Mouse (Mus musculus): Measurements from ENCODE around the gene Prom1. TPM values are rescaled to one million over a fixed set of nuclear protein-coding genes. Genes with fewer than 3 reads are reported as not detected.

Gene Prom1
- polyA plus RNA-seq, 1 experiment from 2014 or later: 43.7 TPM

DNA sequence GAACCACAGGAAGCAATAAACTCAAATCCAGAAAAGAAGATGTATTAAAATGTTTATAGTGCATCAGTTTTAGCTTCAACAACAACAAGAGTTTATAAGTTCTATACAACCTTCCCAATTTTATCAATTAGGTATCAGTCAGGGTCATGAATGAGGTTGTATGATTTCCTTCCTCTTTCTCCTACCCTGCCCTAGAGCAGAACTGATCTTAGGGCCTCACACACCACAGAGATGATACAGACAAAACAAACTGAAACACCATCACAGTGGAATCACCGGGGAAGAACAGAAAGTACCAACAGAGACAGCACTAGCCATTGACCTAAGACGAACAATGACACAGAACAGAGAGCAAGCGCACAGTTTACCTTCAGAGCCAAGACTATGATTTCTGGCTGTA, 43.6 kb downstream of the Prom1 start:
- H3K27me3 ChIP-seq (ENCODE audit: control insufficient read depth, insufficient read depth, low read depth, low read length): no peaks in the 10 kb centered on the region
- peaks cover 2% of the 10 kb centered on the region; the same call in 1 of the 2 replicates for H3K36me3 ChIP-seq (ENCODE audit: control insufficient read depth, insufficient read depth, low read length)
- no peak for ATAC-seq (ENCODE audit: low read depth)
- no peak overlapping the region for H3K4me2 ChIP-seq (ENCODE audit: low read depth, low read length)
- H3K27ac ChIP-seq (ENCODE audit: low read length): no peak overlapping the region
- no peaks in the 10 kb centered on the region for H3K9me3 ChIP-seq (ENCODE audit: control insufficient read depth, low read length)
- 92% methylated on average over 3 of the region's 3 CpGs for WGBS
- H3K4me3 ChIP-seq (ENCODE audit: low read length): no peak overlapping the region
- no peak overlapping the region for H3K9ac ChIP-seq (ENCODE audit: low read length)
- H3K4me1 ChIP-seq (replicated peaks; ENCODE audit: control insufficient read depth, insufficient read depth, low read length): no peaks in the 10 kb centered on the region

- ATAC-seq (ENCODE audit: low read depth): no peak
- Histone ChIP-seq H3K36me3 (ENCODE audit: control insufficient read depth, insufficient read depth, low read length) (peaks cover 2% of the 10 kb centered on the region; the same call in 1 of the 2 replicates), H3K4me2 (ENCODE audit: low read depth, low read length) (no peak overlapping the region), H3K9ac (ENCODE audit: low read length) (no peak overlapping the region), H3K27ac (ENCODE audit: low read length) (peak overlapping the region; percentile 12; the same call in 1 of the 2 replicates), H3K9me3 (ENCODE audit: control insufficient read depth, low read length) (no peaks in the 10 kb centered on the region), H3K4me1 (replicated peaks; ENCODE audit: control insufficient read depth, insufficient read depth, low read length) (peaks cover 10% of the 10 kb centered on the region), H3K27me3 (ENCODE audit: control insufficient read depth, insufficient read depth, low read depth, low read length) (no peaks in the 10 kb centered on the region), H3K4me3 (ENCODE audit: low read length) (no peak overlapping the region)
- WGBS: 60% methylated on average over 8 of the region's 8 CpGs
These were observed 51.6 kb downstream of the Prom1 start for GRCm38 (mm10) chr5:44050213-44050612.

DNA sequence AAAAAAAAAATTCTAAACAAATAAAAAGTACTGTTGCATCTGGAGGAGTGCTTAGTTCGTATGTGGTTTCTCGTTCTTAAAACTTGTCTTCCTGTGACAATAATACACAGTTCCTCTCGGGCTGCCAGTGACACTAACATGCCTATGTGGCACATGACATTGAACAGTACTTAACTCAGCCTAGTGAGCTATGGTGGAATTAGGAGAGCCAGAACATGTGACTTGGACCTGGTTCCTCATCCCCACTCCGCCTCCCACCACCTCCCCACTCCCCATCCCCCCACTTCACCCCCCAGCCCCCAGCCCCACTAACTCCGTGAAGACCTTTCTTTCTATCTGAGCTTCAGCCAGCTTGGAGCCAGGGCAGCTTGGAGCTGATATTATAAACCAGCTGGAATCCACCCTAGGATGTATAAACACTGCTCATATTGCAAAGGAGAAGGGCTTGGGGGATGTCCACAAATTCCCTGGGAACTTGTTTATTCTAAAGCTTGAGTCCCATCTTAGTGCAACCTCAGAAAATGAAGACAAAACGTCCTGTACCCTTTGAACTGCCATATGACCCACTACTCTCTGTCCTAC, 52.3 kb downstream of the Prom1 start:
- ATAC-seq (ENCODE audit: low read depth): peak; percentile 85
- H3K4me1 ChIP-seq (replicated peaks; ENCODE audit: control insufficient read depth, insufficient read depth, low read length): peaks cover 10% of the 10 kb centered on the region
- peak overlapping the region; percentile 59 for H3K27ac ChIP-seq (ENCODE audit: low read length)
- no peaks in the 10 kb centered on the region for H3K9me3 ChIP-seq (ENCODE audit: control insufficient read depth, low read length)
- WGBS: 25% methylated on average over 6 of the region's 6 CpGs
- H3K9ac ChIP-seq (ENCODE audit: low read length): no peak overlapping the region
- H3K4me2 ChIP-seq (ENCODE audit: low read depth, low read length): 0 out of 2 replicates have a peak overlapping the region, but pooled peaks have one; percentile 2
- H3K36me3 ChIP-seq (ENCODE audit: control insufficient read depth, insufficient read depth, low read length): no peaks in the 10 kb centered on the region
- H3K27me3 ChIP-seq (ENCODE audit: control insufficient read depth, insufficient read depth, low read depth, low read length): no peaks in the 10 kb centered on the region
- no peak overlapping the region for H3K4me3 ChIP-seq (ENCODE audit: low read length)

DNA sequence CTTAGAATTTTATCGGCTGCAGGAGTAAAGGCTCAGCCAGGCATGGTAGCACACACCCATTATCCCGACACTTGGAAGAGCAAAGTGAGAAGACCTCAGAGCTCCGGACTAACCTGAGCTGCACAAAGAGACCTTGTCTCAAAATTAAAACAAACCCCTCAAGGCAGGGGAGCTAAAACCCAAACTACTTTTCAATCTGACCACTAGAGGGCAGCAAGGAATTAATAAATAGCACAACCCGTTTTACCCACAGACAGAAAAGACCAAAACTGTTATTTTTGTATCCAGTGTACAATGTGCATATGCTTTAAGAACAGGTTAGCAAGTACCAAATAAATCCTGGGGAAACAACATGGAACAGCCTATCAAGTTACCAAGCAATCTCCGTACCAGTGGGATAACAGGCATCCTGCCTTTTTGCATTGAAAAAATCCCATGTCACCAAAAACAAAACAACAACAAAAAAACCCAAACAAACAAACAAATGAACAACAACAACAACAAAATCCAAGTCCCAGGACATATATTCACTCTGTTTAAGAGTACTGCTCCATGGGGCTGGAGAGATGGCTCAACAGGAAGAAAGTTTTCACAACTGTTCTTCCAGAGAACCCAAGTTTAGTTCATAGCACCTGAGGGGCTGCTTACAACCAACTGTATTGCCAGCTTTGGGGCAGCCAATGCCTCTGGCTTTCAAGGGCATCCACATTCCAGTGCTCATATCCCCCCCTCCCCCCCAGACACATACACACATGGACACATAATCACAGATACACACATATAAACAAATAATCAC, 53.1 kb downstream of the Prom1 start:
- Histone ChIP-seq H3K27me3 (ENCODE audit: control insufficient read depth, insufficient read depth, low read depth, low read length) (no peaks in the 10 kb centered on the region), H3K4me3 (ENCODE audit: low read length) (no peak overlapping the region), H3K27ac (ENCODE audit: low read length) (peak overlapping the region; percentile 59), H3K4me1 (replicated peaks; ENCODE audit: control insufficient read depth, insufficient read depth, low read length) (peaks cover 10% of the 10 kb centered on the region), H3K4me2 (ENCODE audit: low read depth, low read length) (no peak overlapping the region), H3K9me3 (ENCODE audit: control insufficient read depth, low read length) (no peaks in the 10 kb centered on the region), H3K36me3 (ENCODE audit: control insufficient read depth, insufficient read depth, low read length) (no peaks in the 10 kb centered on the region), H3K9ac (ENCODE audit: low read length) (no peak overlapping the region)
- WGBS: 38% methylated on average over 5 of the region's 5 CpGs
- ATAC-seq (ENCODE audit: low read depth): peak; percentile 29

GRCm38 (mm10) chr5:44041725-44042124, 60.1 kb downstream of the Prom1 start:
- H3K4me2 ChIP-seq (ENCODE audit: low read depth, low read length): no peak overlapping the region
- no peak overlapping the region for H3K27ac ChIP-seq (ENCODE audit: low read length)
- no peak overlapping the region for H3K9ac ChIP-seq (ENCODE audit: low read length)
- H3K9me3 ChIP-seq (ENCODE audit: control insufficient read depth, low read length): no peaks in the 10 kb centered on the region
- no peaks in the 10 kb centered on the region for H3K4me1 ChIP-seq (replicated peaks; ENCODE audit: control insufficient read depth, insufficient read depth, low read length)
- H3K27me3 ChIP-seq (ENCODE audit: control insufficient read depth, insufficient read depth, low read depth, low read length): no peaks in the 10 kb centered on the region
- H3K36me3 ChIP-seq (ENCODE audit: control insufficient read depth, insufficient read depth, low read length): no peaks in the 10 kb centered on the region
- H3K4me3 ChIP-seq (ENCODE audit: low read length): no peak overlapping the region
- 18% methylated on average over 1 of the region's 1 CpGs for WGBS
- ATAC-seq (ENCODE audit: low read depth): peak; percentile 48; the same call in 1 of the 2 replicates

DNA sequence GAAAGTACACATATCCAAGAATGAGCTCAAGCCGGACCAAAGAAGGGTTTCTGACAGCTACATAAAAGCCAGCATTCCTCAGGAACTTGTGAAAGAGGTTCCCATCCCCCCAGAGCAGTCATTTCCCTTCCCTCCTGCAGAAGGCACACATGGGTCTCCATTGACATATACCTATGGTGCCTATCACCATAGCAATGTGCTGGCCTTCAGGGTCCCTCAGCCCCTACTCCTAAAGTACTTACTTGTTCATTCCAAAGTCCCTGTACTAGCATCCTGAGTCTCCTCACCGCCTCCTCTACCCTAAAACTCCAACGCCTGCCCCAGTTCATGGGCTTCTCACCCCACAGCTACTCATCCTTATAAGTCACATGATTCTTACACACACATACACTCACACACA, 60.8 kb downstream of the Prom1 start:
- Histone ChIP-seq H3K4me2 (ENCODE audit: low read depth, low read length) (no peak overlapping the region), H3K4me3 (ENCODE audit: low read length) (no peak overlapping the region), H3K36me3 (ENCODE audit: control insufficient read depth, insufficient read depth, low read length) (no peaks in the 10 kb centered on the region), H3K4me1 (replicated peaks; ENCODE audit: control insufficient read depth, insufficient read depth, low read length) (no peaks in the 10 kb centered on the region), H3K9me3 (ENCODE audit: control insufficient read depth, low read length) (no peaks in the 10 kb centered on the region), H3K9ac (ENCODE audit: low read length) (no peak overlapping the region), H3K27ac (ENCODE audit: low read length) (no peak overlapping the region), H3K27me3 (ENCODE audit: control insufficient read depth, insufficient read depth, low read depth, low read length) (no peaks in the 10 kb centered on the region)
- WGBS: 78% methylated on average over 3 of the region's 3 CpGs
- ATAC-seq (ENCODE audit: low read depth): peak; percentile 38

GRCm38 (mm10) chr5:43998295-43998989, 103.4 kb downstream of the Prom1 start:
- Histone ChIP-seq H3K9ac (ENCODE audit: low read length) (no peak overlapping the region), H3K4me1 (replicated peaks; ENCODE audit: control insufficient read depth, insufficient read depth, low read length) (no peaks in the 10 kb centered on the region), H3K27ac (ENCODE audit: low read length) (no peak overlapping the region), H3K4me3 (ENCODE audit: low read length) (no peak overlapping the region), H3K27me3 (ENCODE audit: control insufficient read depth, insufficient read depth, low read depth, low read length) (no peaks in the 10 kb centered on the region), H3K4me2 (ENCODE audit: low read depth, low read length) (no peak overlapping the region), H3K36me3 (ENCODE audit: control insufficient read depth, insufficient read depth, low read length) (peaks cover 2% of the 10 kb centered on the region; the same call in 1 of the 2 replicates), H3K9me3 (ENCODE audit: control insufficient read depth, low read length) (no peaks in the 10 kb centered on the region)
- 89% methylated on average over 9 of the region's 9 CpGs for WGBS
- ATAC-seq (ENCODE audit: low read depth): no peak

GRCm38 (mm10) chr5:43997626-43998025, 104.2 kb downstream of the Prom1 start:
- no peak for ATAC-seq (ENCODE audit: low read depth)
- Histone ChIP-seq H3K9ac (ENCODE audit: low read length) (no peak overlapping the region), H3K4me3 (ENCODE audit: low read length) (no peak overlapping the region), H3K4me2 (ENCODE audit: low read depth, low read length) (no peak overlapping the region), H3K9me3 (ENCODE audit: control insufficient read depth, low read length) (no peaks in the 10 kb centered on the region), H3K27ac (ENCODE audit: low read length) (no peak overlapping the region), H3K36me3 (ENCODE audit: control insufficient read depth, insufficient read depth, low read length) (peaks cover 2% of the 10 kb centered on the region; the same call in 1 of the 2 replicates), H3K27me3 (ENCODE audit: control insufficient read depth, insufficient read depth, low read depth, low read length) (no peaks in the 10 kb centered on the region), H3K4me1 (replicated peaks; ENCODE audit: control insufficient read depth, insufficient read depth, low read length) (no peaks in the 10 kb centered on the region)
- 87% methylated on average over 8 of the region's 8 CpGs for WGBS

DNA sequence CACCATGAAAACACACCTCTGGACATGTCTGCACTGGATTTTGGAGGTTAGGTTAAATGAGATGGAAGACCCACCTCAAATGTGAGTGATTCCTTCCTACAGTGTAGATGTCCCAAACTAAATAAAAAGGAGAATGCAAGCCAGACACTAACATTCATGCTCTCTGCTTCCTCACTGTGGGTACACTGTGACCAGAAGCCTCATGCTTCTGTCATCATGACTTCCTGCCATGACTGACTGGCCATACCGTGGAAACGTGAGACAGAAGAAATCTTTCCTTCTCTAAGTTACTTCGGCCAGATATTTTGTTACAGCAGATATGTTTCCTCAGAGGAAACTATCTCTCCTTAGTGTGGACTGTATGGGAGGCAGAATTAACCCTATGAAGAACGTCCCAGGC, 105.7 kb downstream of the Prom1 start:
- no peak for ATAC-seq (ENCODE audit: low read depth)
- H3K36me3 ChIP-seq (ENCODE audit: control insufficient read depth, insufficient read depth, low read length): no peaks in the 10 kb centered on the region
- H3K4me1 ChIP-seq (replicated peaks; ENCODE audit: control insufficient read depth, insufficient read depth, low read length): no peaks in the 10 kb centered on the region
- no peak overlapping the region for H3K4me2 ChIP-seq (ENCODE audit: low read depth, low read length)
- no peaks in the 10 kb centered on the region for H3K9me3 ChIP-seq (ENCODE audit: control insufficient read depth, low read length)
- H3K27me3 ChIP-seq (ENCODE audit: control insufficient read depth, insufficient read depth, low read depth, low read length): no peaks in the 10 kb centered on the region
- H3K4me3 ChIP-seq (ENCODE audit: low read length): no peak overlapping the region
- H3K27ac ChIP-seq (ENCODE audit: low read length): no peak overlapping the region
- 63% methylated on average over 4 of the region's 4 CpGs for WGBS
- no peak overlapping the region for H3K9ac ChIP-seq (ENCODE audit: low read length)

Data from lung, embryonic 16.5 days (tissue).